Mouse (Mus musculus) heart, embryonic 15.5 days (tissue): ENCODE data around the gene Ctla4. TPM values are rescaled to one million over a fixed set of nuclear protein-coding genes. Genes with fewer than 3 reads are reported as not detected.
A peak's percentile ranks its signal among the peaks of the same experiment; 100 is the strongest.

Experiments used
- ATAC-seq: fragments of 200-750 bp; cut with Nextera tagmentation; replicated peaks from 2 replicates; pipeline ENCODE4 v1.8.0; 2017; ENCODE audit warnings: low read depth, moderate TSS enrichment; ENCODE audit not compliant: insufficient number of reproducible peaks, insufficient read depth, low FRiP score
- H3K27ac ChIP-seq: fragments of 300-500 bp; sonication (generic); 2 replicates; pipeline ENCODE4 v1.5.1; 2015; ENCODE audit warnings: mild to moderate bottlenecking, inconsistent platforms
- H3K27me3 ChIP-seq: fragments of 300-500 bp; sonication (generic); 2 replicates; pipeline ENCODE4 v1.6.1; 2015; ENCODE audit warnings: inconsistent platforms
- H3K36me3 ChIP-seq: fragments of 300-500 bp; sonication (generic); 2 replicates; pipeline ENCODE4 v1.6.1; 2015; ENCODE audit warnings: mild to moderate bottlenecking, inconsistent platforms
- H3K4me1 ChIP-seq: fragments of 300-500 bp; sonication (generic); replicated peaks from 2 replicates; pipeline ENCODE4 v1.6.1; 2015; ENCODE audit warnings: inconsistent platforms
- H3K4me2 ChIP-seq: fragments of 300-500 bp; sonication (generic); 2 replicates; pipeline ENCODE4 v1.6.1; 2015; ENCODE audit warnings: inconsistent platforms, mild to moderate bottlenecking, moderate library complexity
- H3K4me3 ChIP-seq: fragments of 300-500 bp; sonication (generic); 2 replicates; pipeline ENCODE4 v1.5.1; 2015; ENCODE audit warnings: mild to moderate bottlenecking, inconsistent platforms
- H3K9ac ChIP-seq: fragments of 300-500 bp; sonication (generic); 2 replicates; pipeline ENCODE4 v1.6.1; 2015; ENCODE audit warnings: mild to moderate bottlenecking, inconsistent platforms
- H3K9me3 ChIP-seq: fragments of 300-500 bp; sonication (generic); replicated peaks from 2 replicates; pipeline ENCODE4 v1.6.1; 2016; ENCODE audit warnings: inconsistent platforms
- WGBS: fragments of 180-500 bp; shearing (Covaris S2); methylation state at CpG from one replicate; pipeline ENCODE4 v1.1.7; 2015; ENCODE audit warnings: mixed read lengths; 5-methylcytosine and 5-hydroxymethylcytosine counted together
- polyA plus RNA-seq: library from polyadenylated mRNA; unstranded; fragments of >200 nt; fragmentation: Nextera tagmentation; extraction: Ambion mirVana; gene quantifications from 2 replicates; pipeline ENCODE4 v1.2.1, GENCODE M21; 2015

Gene Ctla4
- polyA plus RNA-seq, 1 experiment from 2014 or later = 0.20 TPM

DNA sequence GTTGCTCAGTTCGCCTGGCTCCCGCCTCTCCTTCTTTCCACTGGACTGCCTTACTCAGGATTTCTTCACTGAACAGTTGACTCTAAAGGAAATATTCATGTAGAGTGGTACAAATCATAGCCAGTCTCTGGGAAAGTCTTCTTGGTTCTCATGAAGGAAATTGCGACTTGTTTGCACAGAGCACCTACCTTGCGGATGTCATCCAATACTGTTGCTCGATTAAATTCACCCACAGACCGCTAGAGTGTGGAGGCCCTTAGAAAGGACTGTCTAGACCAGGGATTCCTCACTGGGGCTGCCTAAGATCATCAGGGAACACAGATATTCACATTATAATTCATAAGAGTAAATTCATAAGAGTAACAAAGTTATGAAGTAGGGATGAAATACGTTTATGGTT lies 66.9 kb downstream of the Ctla4 start:
- 85% methylated on average over 7 of the region's 7 CpGs for WGBS
- Histone ChIP-seq H3K27ac (peak overlapping the region; percentile 32), H3K9me3 (no peaks in the 10 kb centered on the region), H3K4me1 (peaks cover 12% of the 10 kb centered on the region; the same call in 1 of the 2 replicates), H3K27me3 (no peaks in the 10 kb centered on the region), H3K9ac (no peak overlapping the region), H3K4me2 (no peak overlapping the region), H3K4me3 (no peak overlapping the region), H3K36me3 (no peaks in the 10 kb centered on the region)
- no peak for ATAC-seq

DNA sequence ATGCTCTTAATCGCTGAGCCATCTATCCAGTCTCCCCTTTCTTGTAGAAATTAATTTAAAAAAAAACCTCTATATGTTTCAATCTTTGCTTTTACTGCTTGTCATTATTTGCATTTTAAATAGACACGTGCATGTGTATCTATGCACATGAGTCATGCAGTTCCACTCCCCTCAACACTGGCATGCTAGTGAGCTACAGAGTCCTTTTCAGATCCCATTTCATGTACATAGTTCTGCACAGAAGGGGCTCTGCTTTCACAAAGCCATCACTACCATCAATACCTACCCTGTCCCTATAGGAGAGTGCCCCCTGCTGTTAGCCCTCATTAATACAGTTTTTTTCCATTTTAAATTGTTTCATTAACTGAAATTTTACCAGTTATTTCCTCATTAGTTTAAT lies 68.0 kb downstream of the Ctla4 start:
- Histone ChIP-seq H3K4me3 (no peak overlapping the region), H3K27me3 (no peaks in the 10 kb centered on the region), H3K36me3 (no peaks in the 10 kb centered on the region), H3K27ac (no peak overlapping the region), H3K9me3 (no peaks in the 10 kb centered on the region), H3K4me2 (no peak overlapping the region), H3K4me1 (peaks cover 14% of the 10 kb centered on the region; the same call in 1 of the 2 replicates), H3K9ac (no peak overlapping the region)
- 54% methylated on average over 2 of the region's 2 CpGs for WGBS
- ATAC-seq = no peak

DNA sequence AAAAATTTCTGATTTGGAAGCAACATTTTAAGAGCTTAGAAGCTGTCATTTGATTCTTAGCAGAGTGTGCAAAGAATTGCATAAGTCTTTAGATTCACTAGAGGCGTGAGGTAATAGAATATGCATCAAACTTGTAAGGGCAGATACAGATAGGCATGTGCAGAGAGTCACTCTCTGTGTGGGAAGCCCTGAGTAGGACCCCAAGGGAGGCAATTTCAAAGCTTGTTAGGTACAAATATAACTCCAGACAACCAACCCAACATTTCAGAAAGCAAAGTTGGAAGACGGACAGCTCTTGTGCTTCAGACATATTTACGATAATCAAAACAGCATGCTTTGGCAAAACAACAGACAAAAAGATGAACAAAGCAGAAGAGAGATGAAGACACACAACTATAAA lies 68.4 kb downstream of the Ctla4 start:
- Histone ChIP-seq H3K4me1 (peaks cover 17% of the 10 kb centered on the region; the same call in 1 of the 2 replicates), H3K27ac (no peak overlapping the region), H3K36me3 (no peaks in the 10 kb centered on the region), H3K4me2 (no peak overlapping the region), H3K27me3 (no peaks in the 10 kb centered on the region), H3K9ac (no peak overlapping the region), H3K9me3 (no peaks in the 10 kb centered on the region), H3K4me3 (no peak overlapping the region)
- ATAC-seq = no peak
- 87% methylated on average over 3 of the region's 3 CpGs for WGBS

DNA sequence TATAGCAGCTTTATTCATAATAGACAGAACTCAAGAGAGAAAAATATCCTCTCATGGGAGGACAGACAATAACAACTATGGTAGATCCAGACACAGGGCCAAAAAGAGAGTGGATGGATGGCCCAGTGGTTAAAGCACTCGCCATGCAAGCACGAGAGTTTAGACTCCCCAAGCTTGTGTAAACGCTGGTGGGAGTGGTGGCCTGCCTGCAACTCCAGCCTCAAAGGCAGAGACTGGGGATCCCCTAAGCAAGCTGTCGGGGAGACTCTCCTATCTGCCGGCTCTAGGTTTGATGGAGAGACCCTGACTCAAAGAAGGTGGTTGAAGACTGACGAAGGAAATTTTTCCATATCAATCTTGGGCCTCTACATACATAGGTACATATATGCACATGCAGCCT lies 69.4 kb downstream of the Ctla4 start:
- H3K27ac ChIP-seq = no peak overlapping the region
- H3K4me2 ChIP-seq = no peak overlapping the region
- no peak overlapping the region for H3K4me3 ChIP-seq
- WGBS = 86% methylated on average over 6 of the region's 6 CpGs
- H3K9ac ChIP-seq = no peak overlapping the region
- no peaks in the 10 kb centered on the region for H3K27me3 ChIP-seq
- no peaks in the 10 kb centered on the region for H3K9me3 ChIP-seq
- no peaks in the 10 kb centered on the region for H3K36me3 ChIP-seq
- peaks cover 24% of the 10 kb centered on the region for H3K4me1 ChIP-seq
- ATAC-seq = no peak

DNA sequence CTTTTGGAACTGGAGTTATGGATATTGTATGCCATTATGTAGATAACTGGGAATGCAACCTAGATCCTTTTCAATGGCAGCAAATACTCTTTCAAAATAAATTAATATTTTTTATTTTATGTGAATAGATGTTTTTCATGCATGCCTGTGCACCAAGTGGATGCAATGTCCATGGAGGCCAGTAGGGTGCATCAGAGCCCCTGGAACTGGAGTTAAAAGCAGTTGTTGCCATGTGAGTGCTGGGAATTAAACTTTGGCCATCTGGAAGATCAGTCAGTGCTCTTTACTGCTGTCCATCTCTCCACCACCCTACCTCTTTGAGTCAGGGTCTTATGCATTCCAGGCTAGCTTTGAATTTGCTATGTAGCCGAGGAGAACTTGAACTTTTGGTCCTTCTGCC lies 71.5 kb downstream of the Ctla4 start:
- H3K36me3 ChIP-seq = no peaks in the 10 kb centered on the region
- H3K9ac ChIP-seq = no peak overlapping the region
- no peak overlapping the region for H3K4me3 ChIP-seq
- peaks cover 14% of the 10 kb centered on the region for H3K4me1 ChIP-seq
- no peak for ATAC-seq
- H3K9me3 ChIP-seq = no peaks in the 10 kb centered on the region
- no peaks in the 10 kb centered on the region for H3K27me3 ChIP-seq
- H3K4me2 ChIP-seq = no peak overlapping the region
- 79% methylated on average over 1 of the region's 1 CpGs for WGBS
- H3K27ac ChIP-seq = no peak overlapping the region

DNA sequence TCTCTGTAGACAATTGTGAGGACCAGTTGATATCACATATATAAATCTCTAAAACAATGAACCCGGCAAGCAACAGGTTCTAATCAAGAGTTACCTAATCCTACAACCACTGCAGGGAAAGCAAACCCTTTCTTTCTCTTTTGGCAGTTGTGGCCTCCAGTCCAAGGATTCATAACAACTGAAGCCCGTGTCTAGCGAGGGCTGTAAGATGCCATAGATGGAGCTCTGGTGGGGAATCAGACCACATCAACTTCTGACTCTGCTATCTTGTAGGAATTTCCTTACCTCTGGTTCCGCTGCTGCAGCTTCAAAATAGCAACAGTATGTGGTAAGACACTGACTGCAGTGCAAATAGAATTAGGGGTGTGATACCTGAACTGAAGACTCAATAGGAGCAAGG lies 72.4 kb downstream of the Ctla4 start:
- Histone ChIP-seq H3K27me3 (no peaks in the 10 kb centered on the region), H3K4me2 (no peak overlapping the region), H3K27ac (peak overlapping the region; percentile 77; the same call in 1 of the 2 replicates), H3K9ac (no peak overlapping the region), H3K36me3 (no peaks in the 10 kb centered on the region), H3K4me3 (no peak overlapping the region), H3K4me1 (peaks cover 12% of the 10 kb centered on the region), H3K9me3 (no peaks in the 10 kb centered on the region)
- WGBS = 51% methylated on average over 4 of the region's 4 CpGs
- ATAC-seq = no peak

DNA sequence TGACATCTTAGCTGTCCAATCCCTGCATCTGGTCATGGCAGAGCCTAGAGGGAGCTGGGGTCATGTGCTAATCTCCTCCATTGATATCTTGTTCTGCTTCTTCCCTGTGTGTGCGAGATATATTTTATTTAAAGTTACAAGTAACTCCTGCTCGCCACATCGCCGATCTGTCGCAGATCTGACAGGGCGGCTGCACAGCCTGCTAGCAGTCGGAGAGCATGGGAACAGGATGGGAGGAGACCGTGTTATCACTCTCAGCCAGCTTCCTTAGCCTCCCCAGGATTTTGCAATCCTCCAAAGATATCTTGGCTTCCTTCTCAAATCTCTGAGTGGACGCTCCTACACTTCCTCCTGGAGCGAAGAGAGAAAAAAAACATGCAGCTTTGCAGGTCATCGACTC lies 73.7 kb downstream of the Ctla4 start:
- ATAC-seq = peak; percentile 88
- Histone ChIP-seq H3K9me3 (no peaks in the 10 kb centered on the region), H3K36me3 (no peaks in the 10 kb centered on the region), H3K4me3 (no peak overlapping the region), H3K9ac (no peak overlapping the region), H3K4me1 (peaks cover 12% of the 10 kb centered on the region), H3K27ac (peak overlapping the region; percentile 77), H3K27me3 (no peaks in the 10 kb centered on the region), H3K4me2 (peak overlapping the region; percentile 26; the same call in 1 of the 2 replicates)
- WGBS = 36% methylated on average over 11 of the region's 11 CpGs

DNA sequence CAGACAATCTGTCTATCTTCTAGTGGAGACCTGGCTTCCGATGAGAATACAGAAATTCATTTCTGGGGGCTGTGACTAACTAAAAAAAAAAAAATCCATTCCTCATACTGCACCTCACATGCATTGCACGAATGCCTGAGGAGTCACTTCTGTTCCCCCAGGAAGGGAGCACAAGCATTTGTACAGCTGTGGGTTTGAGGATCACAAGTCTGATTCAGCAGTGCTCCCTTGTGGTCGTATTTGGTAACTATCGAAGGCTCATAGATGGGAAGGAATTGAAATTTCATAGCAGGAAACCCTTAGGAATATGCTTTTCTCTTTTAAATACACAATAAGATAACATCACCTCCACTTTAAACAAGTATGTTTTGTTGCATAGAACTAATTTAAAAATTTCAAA lies 74.3 kb downstream of the Ctla4 start:
- Histone ChIP-seq H3K9ac (no peak overlapping the region), H3K36me3 (no peaks in the 10 kb centered on the region), H3K4me3 (no peak overlapping the region), H3K27me3 (no peaks in the 10 kb centered on the region), H3K9me3 (no peaks in the 10 kb centered on the region), H3K27ac (peak overlapping the region; percentile 77; the same call in 1 of the 2 replicates), H3K4me2 (no peak overlapping the region; the same call in 1 of the 2 replicates), H3K4me1 (peaks cover 12% of the 10 kb centered on the region)
- 16% methylated on average over 4 of the region's 4 CpGs for WGBS
- ATAC-seq = peak; percentile 69; the same call in 1 of the 2 replicates

DNA sequence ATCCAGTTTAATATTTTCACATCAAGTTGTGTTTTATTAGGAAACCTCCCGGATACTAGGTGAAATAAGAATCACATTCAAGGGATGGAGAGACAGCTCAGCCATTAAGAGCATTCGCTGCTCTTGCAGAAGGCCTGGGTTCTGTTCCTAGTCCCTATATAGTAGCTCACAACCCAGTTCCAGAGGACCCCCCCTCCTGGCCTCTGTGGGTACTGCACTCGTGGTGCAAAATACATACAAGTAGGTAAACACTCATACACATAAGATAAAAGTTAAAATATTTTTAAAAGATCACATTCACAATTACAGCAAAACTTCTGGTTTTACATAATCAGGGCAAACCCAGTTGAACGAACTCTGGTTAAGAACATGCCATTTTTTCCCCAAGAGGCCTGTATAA lies 75.3 kb downstream of the Ctla4 start:
- H3K4me3 ChIP-seq = no peak overlapping the region
- no peaks in the 10 kb centered on the region for H3K9me3 ChIP-seq
- no peak for ATAC-seq
- no peak overlapping the region for H3K27ac ChIP-seq
- whole genome bisulfite sequencing = 87% methylated on average over 4 of the region's 4 CpGs
- no peak overlapping the region for H3K9ac ChIP-seq
- H3K4me2 ChIP-seq = no peak overlapping the region
- H3K36me3 ChIP-seq = no peaks in the 10 kb centered on the region
- H3K27me3 ChIP-seq = no peaks in the 10 kb centered on the region
- peaks cover 12% of the 10 kb centered on the region for H3K4me1 ChIP-seq

Other genes with a start within 250 kb of the Ctla4 start
- gene Cd28, start 170.2 kb upstream of the Ctla4 start, polyA plus RNA-seq = 0.33 and 1.1 TPM in 2 replicates
- 0.48 and 0.81 TPM in 2 replicates for gene Icos, start 90.9 kb downstream of the Ctla4 start, polyA plus RNA-seq